Mouse (Mus musculus): ENCODE data around the gene Pdpn. TPM values are rescaled to one million over a fixed set of nuclear protein-coding genes. Genes with fewer than 3 reads are reported as not detected.
A peak's percentile ranks its signal among the peaks of the same experiment; 100 is the strongest.
"Not testable (repeated sequence)": the region's sequence is repeated elsewhere in the genome, so short reads cannot be mapped to it uniquely, and the experiment has no call there.

Gene Pdpn
- 47.2 and 51.0 TPM in 2 replicates for polyA plus RNA-seq (2015; fragmentation: Nextera tagmentation; extraction: Ambion mirVana)

- 1% methylated on average over 31 of the region's 31 CpGs for whole genome bisulfite sequencing
- Histone ChIP-seq H3K27ac (peak within 1 kb of the TSS; percentile 19; the same call in 1 of the 2 replicates), H3K4me1 (peaks cover 47% of the 10 kb centered on the region), H3K4me2 (peak within 1 kb of the TSS; percentile 69), H3K9me3 (no peaks in the 10 kb centered on the region), H3K27me3 (peaks cover 5% of the 10 kb centered on the region; the same call in 1 of the 2 replicates), H3K9ac (peak within 1 kb of the TSS; percentile 47), H3K4me3 (peak within 1 kb of the TSS; percentile 43), H3K36me3 (no peaks in the 10 kb centered on the region)
- peak; percentile 66; the same call in 1 of the 2 replicates for ATAC-seq (ENCODE audit: borderline replicate concordance, extremely low read depth, low FRiP score, low TSS enrichment)
These were observed at the start of gene Pdpn for GRCm38 (mm10) chr4:143299325-143300070. Gene Pdpn (minus strand): TSS chr4:143299564.

- no peak overlapping the region for H3K27ac ChIP-seq
- ATAC-seq (ENCODE audit: borderline replicate concordance, extremely low read depth, low FRiP score, low TSS enrichment) = no peak
- H3K9ac ChIP-seq = no peak overlapping the region
- H3K27me3 ChIP-seq = peaks cover 49% of the 10 kb centered on the region
- no peaks in the 10 kb centered on the region for H3K36me3 ChIP-seq
- no peak overlapping the region for H3K4me3 ChIP-seq
- H3K9me3 ChIP-seq = no peaks in the 10 kb centered on the region
- peaks cover 11% of the 10 kb centered on the region for H3K4me1 ChIP-seq
- WGBS = 18% methylated on average over 5 of the region's 5 CpGs
- H3K4me2 ChIP-seq = no peak overlapping the region
These were observed 49.3 kb upstream of the Pdpn start for GRCm38 (mm10) chr4:143348678-143349077.

DNA sequence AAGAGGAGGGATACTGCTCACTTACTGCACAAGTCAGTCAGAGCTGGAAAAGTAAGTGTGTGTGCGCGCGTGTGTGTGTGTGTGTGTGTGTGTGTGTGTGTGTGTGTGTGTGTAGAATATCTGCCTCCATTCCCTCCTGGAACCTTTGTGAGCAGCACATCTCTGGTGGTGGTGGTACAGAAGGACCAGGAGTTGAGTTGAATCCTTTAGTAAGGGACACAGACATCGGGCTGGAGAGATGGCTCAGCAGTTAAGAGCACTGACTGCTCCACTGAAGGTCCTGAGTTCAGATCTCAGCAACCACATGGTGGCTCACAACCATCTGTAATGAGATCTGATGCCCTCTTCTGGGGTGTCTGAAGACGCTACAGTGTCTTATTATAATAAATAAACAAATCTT lies 46.1 kb upstream of the Pdpn start:
- H3K27me3 ChIP-seq = peaks cover 26% of the 10 kb centered on the region
- WGBS = 74% methylated on average over 5 of the region's 5 CpGs
- H3K4me2 ChIP-seq; H3K9ac ChIP-seq; H3K27ac ChIP-seq; H3K4me3 ChIP-seq; H3K36me3 ChIP-seq; ATAC-seq (ENCODE audit: borderline replicate concordance, extremely low read depth, low FRiP score, low TSS enrichment); H3K9me3 ChIP-seq: not testable (repeated sequence)
- peaks cover 11% of the 10 kb centered on the region for H3K4me1 ChIP-seq

- H3K9me3 ChIP-seq = no peaks in the 10 kb centered on the region
- no peaks in the 10 kb centered on the region for H3K36me3 ChIP-seq
- H3K27me3 ChIP-seq = no peaks in the 10 kb centered on the region
- no peak overlapping the region for H3K9ac ChIP-seq
- no peak for ATAC-seq (ENCODE audit: borderline replicate concordance, extremely low read depth, low FRiP score, low TSS enrichment)
- no peak overlapping the region for H3K27ac ChIP-seq
- no peak overlapping the region for H3K4me3 ChIP-seq
- H3K4me2 ChIP-seq = no peak overlapping the region
- WGBS = 85% methylated on average over 7 of the region's 7 CpGs
- H3K4me1 ChIP-seq = no peaks in the 10 kb centered on the region
These were observed 42.1 kb upstream of the Pdpn start for GRCm38 (mm10) chr4:143341470-143341869.

DNA sequence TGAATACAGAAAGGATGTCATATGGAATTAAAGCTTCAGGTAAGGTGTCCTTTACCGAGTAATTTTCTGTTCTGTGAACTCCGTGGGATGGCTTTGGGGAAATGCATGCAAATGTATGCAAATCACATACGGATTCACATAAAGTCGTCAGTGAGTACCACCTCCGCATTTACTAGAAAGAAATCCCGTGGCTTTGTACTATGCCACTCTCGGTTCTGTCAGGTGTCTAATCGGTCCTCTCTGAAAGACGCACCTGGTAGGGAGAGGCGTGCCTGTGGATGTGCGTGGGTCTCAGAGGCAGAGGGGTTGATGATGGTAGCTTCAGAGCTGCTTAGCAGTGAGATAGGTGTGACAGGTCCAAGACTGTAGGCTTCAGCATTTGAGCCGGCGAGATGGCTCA lies 40.4 kb upstream of the Pdpn start:
- ATAC-seq (ENCODE audit: borderline replicate concordance, extremely low read depth, low FRiP score, low TSS enrichment) = no peak
- Histone ChIP-seq H3K27me3 (no peaks in the 10 kb centered on the region), H3K4me1 (no peaks in the 10 kb centered on the region), H3K9me3 (no peaks in the 10 kb centered on the region), H3K4me2 (no peak overlapping the region), H3K9ac (no peak overlapping the region), H3K36me3 (no peaks in the 10 kb centered on the region), H3K4me3 (no peak overlapping the region), H3K27ac (no peak overlapping the region)
- WGBS = 79% methylated on average over 13 of the region's 13 CpGs

DNA sequence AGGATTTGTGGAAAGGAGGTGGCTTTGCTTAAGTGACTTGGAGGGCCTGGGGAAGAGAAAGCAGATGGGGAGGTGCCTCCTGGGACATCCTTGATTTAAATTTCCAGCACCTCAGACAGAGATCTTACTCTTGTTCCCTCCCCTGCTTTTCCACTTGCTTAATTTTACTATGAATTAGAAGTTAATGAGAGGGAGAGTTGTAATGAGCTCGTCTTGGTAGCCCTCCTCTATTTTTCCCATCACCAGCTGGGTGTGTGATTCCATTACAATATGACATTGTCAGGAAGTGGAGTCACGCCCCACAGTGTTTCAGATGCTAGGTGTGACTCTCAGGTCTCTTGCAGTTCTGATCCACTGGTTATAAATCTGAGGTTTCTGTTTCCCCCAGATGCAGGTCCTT lies 36.7 kb upstream of the Pdpn start:
- H3K4me2 ChIP-seq = no peak overlapping the region
- no peak overlapping the region for H3K27ac ChIP-seq
- H3K27me3 ChIP-seq = no peaks in the 10 kb centered on the region
- H3K9me3 ChIP-seq = no peaks in the 10 kb centered on the region
- ATAC-seq (ENCODE audit: borderline replicate concordance, extremely low read depth, low FRiP score, low TSS enrichment) = no peak
- no peaks in the 10 kb centered on the region for H3K4me1 ChIP-seq
- no peaks in the 10 kb centered on the region for H3K36me3 ChIP-seq
- WGBS = 57% methylated on average over 2 of the region's 2 CpGs
- no peak overlapping the region for H3K9ac ChIP-seq
- no peak overlapping the region for H3K4me3 ChIP-seq

DNA sequence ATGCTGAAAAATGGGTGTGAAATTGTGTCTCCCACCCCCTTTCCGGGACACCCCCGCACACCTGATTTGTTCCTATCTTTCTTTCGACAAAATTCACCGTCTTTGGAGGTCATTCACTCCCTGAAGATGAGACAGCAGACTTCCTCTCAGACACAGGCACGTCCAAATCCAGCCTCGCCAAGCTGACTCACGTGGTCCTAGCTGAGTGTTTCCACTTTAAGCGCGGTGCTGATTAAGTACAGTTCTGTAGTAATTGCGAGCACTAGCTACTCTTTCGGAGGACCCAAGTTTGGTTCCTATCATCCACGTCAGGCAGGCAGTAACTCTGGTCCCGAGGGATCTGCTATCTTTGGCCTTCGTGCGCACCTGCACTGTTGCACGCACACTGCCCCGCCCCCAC lies 35.6 kb upstream of the Pdpn start:
- ATAC-seq (ENCODE audit: borderline replicate concordance, extremely low read depth, low FRiP score, low TSS enrichment) = no peak
- no peak overlapping the region for H3K4me3 ChIP-seq
- no peak overlapping the region for H3K27ac ChIP-seq
- no peaks in the 10 kb centered on the region for H3K27me3 ChIP-seq
- 83% methylated on average over 17 of the region's 17 CpGs for WGBS
- H3K36me3 ChIP-seq = no peaks in the 10 kb centered on the region
- no peaks in the 10 kb centered on the region for H3K4me1 ChIP-seq
- no peak overlapping the region for H3K4me2 ChIP-seq
- H3K9ac ChIP-seq = no peak overlapping the region
- H3K9me3 ChIP-seq = no peaks in the 10 kb centered on the region

DNA sequence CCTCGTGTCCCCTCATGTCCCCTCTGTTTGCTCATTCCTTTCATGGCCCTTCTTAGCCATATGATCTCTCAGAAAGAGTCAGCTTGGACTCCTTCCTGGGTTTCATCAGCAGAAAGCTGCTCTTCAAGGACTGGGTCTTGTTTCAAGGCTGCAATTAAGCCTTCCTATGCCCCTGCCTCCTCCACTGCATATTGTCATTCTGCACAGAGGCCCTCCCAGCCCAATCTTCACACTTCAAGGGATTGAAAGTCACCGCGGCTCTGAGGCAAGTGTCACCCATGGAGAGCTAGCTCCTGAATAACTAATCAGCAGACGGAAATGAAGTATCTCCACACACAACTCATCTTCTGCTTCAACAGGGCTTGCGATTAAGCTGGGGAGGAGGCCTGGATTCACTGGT lies 34.8 kb upstream of the Pdpn start:
- Histone ChIP-seq H3K36me3 (no peaks in the 10 kb centered on the region), H3K27ac (no peak overlapping the region), H3K9me3 (no peaks in the 10 kb centered on the region), H3K9ac (no peak overlapping the region), H3K27me3 (no peaks in the 10 kb centered on the region), H3K4me1 (no peaks in the 10 kb centered on the region), H3K4me3 (no peak overlapping the region), H3K4me2 (no peak overlapping the region)
- ATAC-seq (ENCODE audit: borderline replicate concordance, extremely low read depth, low FRiP score, low TSS enrichment) = no peak
- WGBS = 32% methylated on average over 5 of the region's 5 CpGs

GRCm38 (mm10) chr4:143331787-143332186 lies 32.4 kb upstream of the Pdpn start:
- WGBS = 75% methylated on average over 1 of the region's 1 CpGs
- Histone ChIP-seq H3K36me3 (no peaks in the 10 kb centered on the region), H3K9ac (no peak overlapping the region), H3K27ac (no peak overlapping the region), H3K27me3 (no peaks in the 10 kb centered on the region), H3K4me1 (no peaks in the 10 kb centered on the region), H3K9me3 (no peaks in the 10 kb centered on the region), H3K4me3 (no peak overlapping the region), H3K4me2 (no peak overlapping the region)
- no peak for ATAC-seq (ENCODE audit: borderline replicate concordance, extremely low read depth, low FRiP score, low TSS enrichment)

- H3K9me3 ChIP-seq = no peaks in the 10 kb centered on the region
- no peak overlapping the region for H3K4me3 ChIP-seq
- WGBS = 37% methylated on average over 9 of the region's 9 CpGs
- no peak overlapping the region for H3K27ac ChIP-seq
- no peak overlapping the region for H3K4me2 ChIP-seq
- H3K36me3 ChIP-seq = no peaks in the 10 kb centered on the region
- no peak for ATAC-seq (ENCODE audit: borderline replicate concordance, extremely low read depth, low FRiP score, low TSS enrichment)
- no peak overlapping the region for H3K9ac ChIP-seq
- no peaks in the 10 kb centered on the region for H3K4me1 ChIP-seq
- H3K27me3 ChIP-seq = no peaks in the 10 kb centered on the region
These were observed 31.2 kb upstream of the Pdpn start for GRCm38 (mm10) chr4:143330566-143330965.

DNA sequence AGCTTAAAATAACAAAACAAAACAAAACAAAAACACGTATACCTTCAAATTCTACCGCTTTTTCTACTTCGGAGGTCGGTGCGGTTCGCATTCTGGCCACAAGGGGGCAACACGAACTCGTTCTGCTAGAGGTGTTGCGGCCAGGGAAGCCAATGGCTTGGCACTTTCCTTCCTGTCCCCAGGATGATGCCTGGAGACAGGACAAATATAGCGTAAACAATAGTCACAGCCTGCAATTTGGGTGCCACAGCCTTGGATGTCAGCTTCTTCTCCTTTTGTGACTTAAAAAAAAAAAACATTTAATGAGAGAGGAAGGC lies 26.2 kb upstream of the Pdpn start:
- H3K36me3 ChIP-seq = no peaks in the 10 kb centered on the region
- peaks cover 6% of the 10 kb centered on the region; the same call in 1 of the 2 replicates for H3K4me1 ChIP-seq
- no peaks in the 10 kb centered on the region for H3K9me3 ChIP-seq
- ATAC-seq (ENCODE audit: borderline replicate concordance, extremely low read depth, low FRiP score, low TSS enrichment) = no peak
- 2% methylated on average over 10 of the region's 10 CpGs for WGBS
- H3K9ac ChIP-seq = no peak overlapping the region
- H3K4me2 ChIP-seq = peak overlapping the region; percentile 48
- H3K27me3 ChIP-seq = no peaks in the 10 kb centered on the region
- no peak overlapping the region for H3K27ac ChIP-seq
- H3K4me3 ChIP-seq = peak overlapping the region; percentile 16

DNA sequence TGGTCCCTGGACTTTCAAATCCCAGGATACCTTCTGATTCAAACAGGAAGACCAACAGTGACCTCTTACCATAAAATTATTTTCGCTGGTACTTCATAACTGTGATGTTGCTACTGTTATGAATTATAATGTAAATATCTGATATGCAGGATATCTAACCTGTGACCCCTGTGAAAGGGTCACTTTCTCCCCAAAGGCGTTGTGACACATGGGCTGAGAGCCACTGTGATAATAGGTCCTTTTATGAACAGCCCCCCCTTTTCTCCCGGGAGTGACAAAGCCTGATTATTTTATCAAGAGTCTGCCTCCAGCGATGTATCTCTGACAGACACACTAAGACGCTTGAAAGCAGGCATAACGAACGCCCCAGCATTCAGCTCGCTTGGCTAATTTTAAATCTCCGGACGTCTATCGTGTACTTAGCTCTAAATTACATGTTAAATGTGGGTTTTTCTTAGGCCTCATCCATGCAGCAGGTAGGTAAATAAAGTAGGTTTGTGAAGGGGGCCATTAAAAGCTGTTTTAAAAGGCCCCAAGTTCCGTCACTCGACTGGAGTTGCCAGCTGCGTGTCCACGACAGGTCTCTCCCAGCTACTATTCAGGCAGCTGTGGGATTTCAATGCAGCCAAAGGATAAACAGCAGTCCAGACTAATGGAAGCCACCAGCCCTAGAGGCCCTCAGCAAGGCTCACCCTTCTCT lies 25.7 kb upstream of the Pdpn start:
- 15% methylated on average over 15 of the region's 15 CpGs for WGBS
- Histone ChIP-seq H3K9me3 (no peaks in the 10 kb centered on the region), H3K9ac (no peak overlapping the region), H3K36me3 (no peaks in the 10 kb centered on the region), H3K4me3 (peak overlapping the region; percentile 16), H3K27me3 (no peaks in the 10 kb centered on the region), H3K4me2 (peak overlapping the region; percentile 48), H3K4me1 (peaks cover 6% of the 10 kb centered on the region; the same call in 1 of the 2 replicates), H3K27ac (no peak overlapping the region)
- ATAC-seq (ENCODE audit: borderline replicate concordance, extremely low read depth, low FRiP score, low TSS enrichment) = no peak
